Comparison of ENCODE assay signal across 12 mouse cellular contexts in genomic region chr9:65175234-65175938, GRCm38 (mm10). TPM values are rescaled to one million over a fixed set of nuclear protein-coding genes. Genes with fewer than 3 reads are reported as not detected.
A peak's percentile ranks its signal among the peaks of the same experiment; 100 is the strongest.
DNase-seq lines count a peak whose midpoint lies in the region; ATAC-seq and TF ChIP-seq lines count a peak whose summit lies in the region.
"Had no signal": no experiment of that assay in that cellular context is flagged by ENCODE, and none has a peak within 500 bp of the region (broad histone marks: within the 10 kb centered on the region; RNA-seq: fewer than 3 reads in every experiment).

No protein-coding gene starts in this region.

- peaks cover 10 to 41% of the 10 kb centered on the region in 2 experiments; a peak in 3 of 4 replicates for H3K4me1 ChIP-seq in CH12.LX (ENCODE audit: control insufficient read depth in 1 of 2, insufficient read depth in 2 of 2)
- H3K4me1 ChIP-seq in forebrain, embryonic 16.5 days (replicated peaks; ENCODE audit: control insufficient read depth, insufficient read depth, low read length), result peaks cover 54% of the 10 kb centered on the region
- H3K4me1 ChIP-seq in midbrain, embryonic 10.5 days, result peaks cover 83% of the 10 kb centered on the region

- peak; percentile 68 for TF ChIP-seq POLR2A in CH12.LX (IDR thresholded peaks at IDR 0.05; ENCODE audit: low read depth, low read length)

- no peaks in the 10 kb centered on the region for H3K36me3 ChIP-seq in CH12.LX (replicated peaks in 1 of 2; ENCODE audit: control insufficient read depth in 1 of 2, insufficient read depth in 1 of 2, low read length in 1 of 2)
- no peaks in the 10 kb centered on the region for H3K36me3 ChIP-seq in forebrain, embryonic 16.5 days (ENCODE audit: control insufficient read depth, insufficient read depth)
- H3K36me3 ChIP-seq in midbrain, embryonic 10.5 days, result peaks cover 77% of the 10 kb centered on the region

- peaks cover 4% of the 10 kb centered on the region for H3K9me3 ChIP-seq in CH12.LX (replicated peaks; ENCODE audit: low read length)
- no peaks in the 10 kb centered on the region for H3K9me3 ChIP-seq in forebrain, embryonic 16.5 days (ENCODE audit: control insufficient read depth, low read length)
- no peaks in the 10 kb centered on the region for H3K9me3 ChIP-seq in midbrain, embryonic 10.5 days (replicated peaks)

- TF ChIP-seq CTCF in CH12.LX (conservative IDR thresholded peaks at IDR 0.05 in 1 of 2, IDR thresholded peaks at IDR 0.05 in 1 of 2; ENCODE audit: low read depth in 2 of 2, low read length in 2 of 2), result no peak

- H3K27me3 ChIP-seq in CH12.LX (replicated peaks), result peaks cover 29% of the 10 kb centered on the region
- no peaks in the 10 kb centered on the region for H3K27me3 ChIP-seq in forebrain, embryonic 16.5 days (replicated peaks; ENCODE audit: control insufficient read depth, insufficient read depth, low read length)
- no peaks in the 10 kb centered on the region for H3K27me3 ChIP-seq in midbrain, embryonic 10.5 days (ENCODE audit: low read depth, poor library complexity, severe bottlenecking)

- TF ChIP-seq EP300 in CH12.LX (IDR thresholded peaks at IDR 0.05; ENCODE audit: low read length), result no peak

- DNase-seq in CH12.LX (ENCODE audit: extremely low read depth), result peak; percentile 66
- DNase-seq in embryo, embryonic 10.5 days (ENCODE audit: low spot score), result peak; percentile 71
- DNase-seq in midbrain, embryonic 10.5 days (ENCODE audit: low spot score), result peak; percentile 62
- no peak for DNase-seq in thymus, postnatal 10 days (ENCODE audit: low spot score in 2 of 2)
- no peak for DNase-seq in lung, postnatal 4 days
- DNase-seq in thymus, postnatal 36 days, result no peak
- no peak for DNase-seq in left cerebral cortex, postnatal 25 days (ENCODE audit: low spot score in 2 of 2)
- DNase-seq: heart, adult 11 months; thymus, adult 18-20 months had no signal

- peak overlapping the region; percentile 21 to 37 (median 24) for H3K4me3 ChIP-seq in CH12.LX (replicated peaks in 1 of 3; ENCODE audit: low read depth in 2 of 3, low read length in 2 of 3, poor library complexity in 1 of 3)
- H3K4me3 ChIP-seq in forebrain, embryonic 16.5 days (replicated peaks; ENCODE audit: low read length), result no peak overlapping the region
- H3K4me3 ChIP-seq in midbrain, embryonic 10.5 days, result peak overlapping the region; percentile 43
- H3K4me3 ChIP-seq: erythroblast, embryonic 14.5 days had no signal

- H3K9ac ChIP-seq in CH12.LX (ENCODE audit: insufficient read depth, low read depth), result no peak overlapping the region
- H3K9ac ChIP-seq in forebrain, embryonic 16.5 days (replicated peaks; ENCODE audit: low read depth, low read length), result no peak overlapping the region
- H3K9ac ChIP-seq: liver, embryonic 14.5 days had no signal

- dilution Hi-C loops in CH12.LX (cut with MboI; ENCODE audit: extremely low pct_ligation_motif_present, extremely low pct_unique_long_range_greater_than_20kb, low sequenced_read_pairs), result no loop called here

- no peaks in the 10 kb centered on the region for H3K79me2 ChIP-seq in CH12.LX (replicated peaks; ENCODE audit: control insufficient read depth, extremely low read depth, insufficient read depth, poor library complexity, severe bottlenecking)

- TF ChIP-seq RAD21 in CH12.LX (IDR thresholded peaks at IDR 0.05; ENCODE audit: low read depth, low read length), result no peak

- intact Hi-C loops in left cerebral cortex, postnatal 25 days (cut with DNase I), result no loop called here

- H3K4me2 ChIP-seq in CH12.LX (ENCODE audit: insufficient read depth, low read depth, poor library complexity, severe bottlenecking), result peak overlapping the region; percentile 26
- no peak overlapping the region for H3K4me2 ChIP-seq in forebrain, embryonic 16.5 days (ENCODE audit: low read length)

- ATAC-seq in forebrain, embryonic 16.5 days, result no peak; the same call in 1 of the 2 replicates

- 9% methylated on average over 5 of the region's 5 CpGs for WGBS in forebrain, embryonic 16.5 days
- WGBS in midbrain, embryonic 10.5 days, result 21% methylated on average over 5 of the region's 5 CpGs

- in situ Hi-C loops in CH12.LX (cut with MboI; ENCODE audit: low pct_ligation_motif_present, low pct_unique_long_range_greater_than_20kb, low sequenced_read_pairs), result loop anchor here (5.0 kb wide), 1 partner anchor 38 kb away; no protein-coding TSS in a partner anchor

- no peak overlapping the region for H3K27ac ChIP-seq in CH12.LX (ENCODE audit: insufficient read depth, low read depth)
- H3K27ac ChIP-seq in forebrain, embryonic 16.5 days (ENCODE audit: low read length), result peak overlapping the region; percentile 89
- peak overlapping the region; percentile 95 for H3K27ac ChIP-seq in midbrain, embryonic 10.5 days (replicated peaks)
- H3K27ac ChIP-seq: liver, embryonic 14.5 days had no signal

TF ChIP-seq in CH12.LX, 34 proteins besides CTCF, POLR2A, EP300 and RAD21:
- peak; percentile 84 for TF ChIP-seq ZNF384 (IDR thresholded peaks at IDR 0.05; ENCODE audit: low read depth, low read length)
- TF ChIP-seq NELFE (IDR thresholded peaks at IDR 0.05; ENCODE audit: low read depth, low read length), result peak; percentile 26; the same call in 1 of the 2 replicates
- no peak for TF ChIP-seq TCF12 (IDR thresholded peaks at IDR 0.05; ENCODE audit: low read depth, low read length)
- no peak for TF ChIP-seq JUND (conservative IDR thresholded peaks at IDR 0.05; ENCODE audit: low read depth, low read length)
- no peak for TF ChIP-seq USF2 (conservative IDR thresholded peaks at IDR 0.05; ENCODE audit: low read depth, low read length)
- TF ChIP-seq BHLHE40 (IDR thresholded peaks at IDR 0.05; ENCODE audit: low read depth, low read length), result 0 out of 2 replicates have a peak, but pooled peaks have one; percentile 7
- TF ChIP-seq TBP (conservative IDR thresholded peaks at IDR 0.05; ENCODE audit: low read depth, low read length), result peak; percentile 82
- TF ChIP-seq ETS1 (conservative IDR thresholded peaks at IDR 0.05; ENCODE audit: low read depth, low read length), result 0 out of 2 replicates have a peak, but pooled peaks have one; percentile 3
- 0 out of 2 replicates have a peak, but pooled peaks have one; percentile 18 for TF ChIP-seq KAT2A (IDR thresholded peaks at IDR 0.05; ENCODE audit: insufficient replicate concordance, low read length)
- TF ChIP-seq ZMIZ1 (IDR thresholded peaks at IDR 0.05; ENCODE audit: low read depth, low read length), result peak; percentile 98
- no peak for TF ChIP-seq MEF2A (IDR thresholded peaks at IDR 0.05; ENCODE audit: borderline replicate concordance, low read depth, low read length)
- no peak for TF ChIP-seq SMC3 (IDR thresholded peaks at IDR 0.05; ENCODE audit: low read depth, low read length)
- TF ChIP-seq NRF1 (IDR thresholded peaks at IDR 0.05; ENCODE audit: low read depth, low read length), result no peak
TF ChIP-seq in CH12.LX: peak in this region for 7.

RNA-seq across cellular contexts. Expression of gene Parp16, which starts 19.8 kb away (rescaled TPM):
- total RNA-seq in CH12.LX (2012; rRNA removed) (1.3 and 1.7 TPM in 2 replicates), CH12.LX (2014; rRNA removed) (0.44 and 0.46 TPM in 2 replicates)
- polyA plus RNA-seq in CH12.LX (2012; ENCODE audit: insufficient read length, low read depth), result 0.81 and 0.94 TPM in 2 replicates
- 5.4 and 6.6 TPM in 2 replicates for polyA plus RNA-seq in forebrain, embryonic 16.5 days (2015; fragmentation: Nextera tagmentation; extraction: Ambion mirVana)
- polyA plus RNA-seq in midbrain, embryonic 10.5 days (2016; fragmentation: Nextera tagmentation; extraction: Ambion mirVana), result 7.2 and 7.9 TPM in 2 replicates
- 1 to 10 TPM; 3.3 to 3.6 TPM for total RNA-seq in left cerebral cortex, postnatal 25 days (2021)

RNA-seq across cellular contexts. Expression of gene Igdcc3, which starts 34.4 kb away (rescaled TPM):
- total RNA-seq in CH12.LX (2012; rRNA removed) (0.21 TPM in 1 of 2 replicates, not detected in the other), CH12.LX (2014; rRNA removed) (not detected in 2 replicates)
- polyA plus RNA-seq in CH12.LX (2012; ENCODE audit: insufficient read length, low read depth), result 0.20 and 0.26 TPM in 2 replicates
- polyA plus RNA-seq in forebrain, embryonic 16.5 days (2015; fragmentation: Nextera tagmentation; extraction: Ambion mirVana), result 8.3 and 8.5 TPM in 2 replicates
- 334 and 450 TPM in 2 replicates for polyA plus RNA-seq in midbrain, embryonic 10.5 days (2016; fragmentation: Nextera tagmentation; extraction: Ambion mirVana)
- total RNA-seq in left cerebral cortex, postnatal 25 days (2021), result 1 to 10 TPM; 1.5 to 2.2 TPM
- polyA plus RNA-seq: erythroblast, embryonic 14.5 days had no signal

Comparison
In these comparisons a context has a peak if more than half of its experiments do, and no peak if none do; other contexts are left out.
1. DNase-seq: peak in CH12.LX (single experiment), embryo, embryonic 10.5 days (single experiment) and midbrain, embryonic 10.5 days (single experiment); none in thymus, postnatal 10 days (0 of 2), lung, postnatal 4 days (0 of 2), thymus, postnatal 36 days (0 of 2) and left cerebral cortex, postnatal 25 days (0 of 2).
2. RNA of gene Igdcc3, which starts 34.4 kb away (polyA plus RNA-seq): 334 to 450 TPM in midbrain, embryonic 10.5 days; 8.3 to 8.5 TPM in forebrain, embryonic 16.5 days and 0.20 to 0.26 TPM in CH12.LX; every median in the first group is over 10 times any median in the second.